ENCODE assay signal across 25 mouse cellular contexts in genomic region chr9:64249371-64249770, GRCm38 (mm10). TPM values are rescaled to one million over a fixed set of nuclear protein-coding genes. Genes with fewer than 3 reads are reported as not detected.
DNase-seq lines count a peak whose midpoint lies in the region; ATAC-seq lines count a peak whose summit lies in the region.
"Had no signal": no experiment of that assay in that cellular context is flagged by ENCODE, and none has a peak within 500 bp of the region (broad histone marks: within the 10 kb centered on the region; RNA-seq: fewer than 3 reads in every experiment).

No protein-coding gene starts in this region.

- no peaks in the 10 kb centered on the region for H3K27me3 ChIP-seq in splenic B cell, adult 2 months (ENCODE audit: control insufficient read depth, insufficient read depth, low read length, poor library complexity, severe bottlenecking)
- H3K27me3 ChIP-seq: heart, embryonic 15.5 days; hindbrain, embryonic 15.5 days; limb, embryonic 15.5 days; liver, embryonic 15.5 days; lung, embryonic 15.5 days; midbrain, embryonic 12.5 days; Patski had no signal

- ATAC-seq in CD4-positive, CD25-positive, alpha-beta regulatory T cell, adult 4 months, result no peak
- peak; percentile 45 for ATAC-seq in granulocyte monocyte progenitor cell, adult 5-6 weeks (replicated peaks; ENCODE audit: poor library complexity, severe bottlenecking)
- no peak for ATAC-seq in frontal cortex, adult (ENCODE audit: low TSS enrichment)
- ATAC-seq: forebrain, embryonic 16.5 days; Patski had no signal

- 0 out of 2 replicates have a peak, but pooled peaks cover 2% of the 10 kb centered on the region for H3K36me3 ChIP-seq in splenic B cell, adult 2 months (ENCODE audit: control insufficient read depth, insufficient read depth, low read length, poor library complexity, severe bottlenecking)
- H3K36me3 ChIP-seq: heart, embryonic 15.5 days; hindbrain, embryonic 15.5 days; liver, embryonic 15.5 days; lung, embryonic 15.5 days; midbrain, embryonic 12.5 days had no signal

- peak; percentile 15 for DNase-seq in CD4-positive, CD25-positive, alpha-beta regulatory T cell, adult 2 months (ENCODE audit: low read depth, low spot score)
- peak; percentile 46 to 48 for DNase-seq in spleen, postnatal 36 days (ENCODE audit: low spot score in 2 of 2)
- DNase-seq in spleen, adult 18-20 months, result no peak
- peak; percentile 33 for DNase-seq in splenic B cell, adult 2 months (ENCODE audit: low read depth, low spot score)
- DNase-seq in retina, embryonic 14.5 days (ENCODE audit: low spot score), result no peak
- DNase-seq: cerebellum, adult 11-12 months; cerebellum, postnatal 10 days; heart, postnatal 4 days; kidney, adult 2 months; left cerebral cortex, postnatal 4 days; retina, postnatal 1 day; right cerebral cortex, postnatal 4 days had no signal

RNA-seq across cellular contexts. Expression of gene Map2k1, which starts 4.1 kb away (rescaled TPM):
- 10 to 100 TPM; 31.5 to 33.0 TPM for polyA plus RNA-seq in CD4-positive, CD25-positive, alpha-beta regulatory T cell, adult 4 months (2017; shearing (Covaris generic))
- total RNA-seq in granulocyte monocyte progenitor cell, adult 5-6 weeks (2014; fragmentation: Nextera tagmentation), result 24.8 and 45.6 TPM in 2 replicates
- total RNA-seq in granulocyte monocyte progenitor cell, adult 5-6 weeks (2017), result 55.0 and 56.5 TPM in 2 replicates

RNA-seq across cellular contexts. Expression of gene Uchl4, which starts 14.4 kb away (rescaled TPM):
- 1 to 10 TPM; 3.8 to 9.9 TPM for polyA plus RNA-seq in CD4-positive, CD25-positive, alpha-beta regulatory T cell, adult 4 months (2017; shearing (Covaris generic))
- total RNA-seq in granulocyte monocyte progenitor cell, adult 5-6 weeks (2014; fragmentation: Nextera tagmentation), result 1.6 TPM in 1 of 2 replicates, not detected in the other
- total RNA-seq in granulocyte monocyte progenitor cell, adult 5-6 weeks (2017), result 0.67 and 1.3 TPM in 2 replicates
- polyA plus RNA-seq: G1E; gonadal fat pad, adult 2 months had no signal

RNA-seq across cellular contexts. Expression of gene Tipin, which starts 32.0 kb away (rescaled TPM):
- 10 to 100 TPM; 49.9 to 60.6 TPM for polyA plus RNA-seq in CD4-positive, CD25-positive, alpha-beta regulatory T cell, adult 4 months (2017; shearing (Covaris generic))
- total RNA-seq in granulocyte monocyte progenitor cell, adult 5-6 weeks (2014; fragmentation: Nextera tagmentation), result 233 and 243 TPM in 2 replicates
- total RNA-seq in granulocyte monocyte progenitor cell, adult 5-6 weeks (2017), result 318 and 327 TPM in 2 replicates

Comparison
In these comparisons a context has a peak if more than half of its experiments do, and no peak if none do; other contexts are left out.
1. DNase-seq: peak in CD4-positive, CD25-positive, alpha-beta regulatory T cell, adult 2 months (single experiment), spleen, postnatal 36 days (2 of 2) and splenic B cell, adult 2 months (single experiment); none in spleen, adult 18-20 months (0 of 2) and retina, embryonic 14.5 days (single experiment).